Mouse (Mus musculus): ENCODE data around the gene Svip. TPM values are rescaled to one million over a fixed set of nuclear protein-coding genes. Genes with fewer than 3 reads are reported as not detected.
A peak's percentile ranks its signal among the peaks of the same experiment; 100 is the strongest.

Svip gene
- total and polyA plus RNA-seq, 2 experiments from 2014 or later, result 14.0 to 16.8 TPM

GRCm38 (mm10) chr7:51957766-51958165 lies 48.1 kb downstream of the Svip start:
- no peak overlapping the region for H3K4me3 ChIP-seq (ENCODE audit: low read depth, low read length)
- DNase-seq (ENCODE audit: low spot score), result no peak
- no peak overlapping the region for H3K9ac ChIP-seq (replicated peaks; ENCODE audit: low read length, poor library complexity, severe bottlenecking)
- peaks cover 4% of the 10 kb centered on the region; the same call in 1 of the 2 replicates for H3K4me1 ChIP-seq (ENCODE audit: insufficient read depth, low read length)
- no peaks in the 10 kb centered on the region for H3K27me3 ChIP-seq (ENCODE audit: insufficient read depth, low read length)
- 0 out of 2 replicates have a peak, but pooled peaks cover 2% of the 10 kb centered on the region for H3K36me3 ChIP-seq (ENCODE audit: insufficient read depth, low read length)
- no peak for TF ChIP-seq CTCF (IDR thresholded peaks at IDR 0.05)
- ATAC-seq (ENCODE audit: low FRiP score), result no peak
- H3K4me2 ChIP-seq (ENCODE audit: low read depth, low read length, poor library complexity, severe bottlenecking), result no peak overlapping the region
- H3K27ac ChIP-seq (ENCODE audit: low read depth, low read length), result no peak overlapping the region
- H3K9me3 ChIP-seq (ENCODE audit: low read length), result no peaks in the 10 kb centered on the region

- no peak overlapping the region for H3K9ac ChIP-seq (replicated peaks; ENCODE audit: low read length, poor library complexity, severe bottlenecking)
- ATAC-seq (ENCODE audit: low FRiP score), result peak; percentile 31; the same call in 1 of the 2 replicates
- 0 out of 2 replicates have a peak overlapping the region, but pooled peaks have one; percentile 43 for H3K27ac ChIP-seq (ENCODE audit: low read depth, low read length)
- H3K9me3 ChIP-seq (ENCODE audit: low read length), result no peaks in the 10 kb centered on the region
- H3K4me1 ChIP-seq (ENCODE audit: insufficient read depth, low read length), result 0 out of 2 replicates have a peak, but pooled peaks cover 4% of the 10 kb centered on the region
- WGBS, result 41% methylated on average over 9 of the region's 9 CpGs
- no peak overlapping the region for H3K4me2 ChIP-seq (ENCODE audit: low read depth, low read length, poor library complexity, severe bottlenecking)
- 0 out of 2 replicates have a peak, but pooled peaks cover 2% of the 10 kb centered on the region for H3K36me3 ChIP-seq (ENCODE audit: insufficient read depth, low read length)
- no peak for TF ChIP-seq CTCF (IDR thresholded peaks at IDR 0.05)
- no peaks in the 10 kb centered on the region for H3K27me3 ChIP-seq (ENCODE audit: insufficient read depth, low read length)
- H3K4me3 ChIP-seq (ENCODE audit: low read depth, low read length), result no peak overlapping the region
- DNase-seq (ENCODE audit: low spot score), result peak; percentile 4
These were observed 50.3 kb downstream of the Svip start for GRCm38 (mm10) chr7:51955424-51956041.

Other genes with a start within 250 kb of the Svip start
- gene Gas2, start 144.0 kb downstream of the Svip start, total RNA-seq (2014; rRNA removed), result 17.5 and 37.1 TPM in 2 replicates
- 14.7 and 15.0 TPM in 2 replicates for gene Gas2, start 144.0 kb downstream of the Svip start, polyA plus RNA-seq (2015; fragmentation: Nextera tagmentation; extraction: Ambion mirVana)
- gene Fancf, start 143.8 kb downstream of the Svip start, total RNA-seq (2014; rRNA removed), result 10.6 and 11.3 TPM in 2 replicates
- 7.0 and 8.2 TPM in 2 replicates for gene Fancf, start 143.8 kb downstream of the Svip start, polyA plus RNA-seq (2015; fragmentation: Nextera tagmentation; extraction: Ambion mirVana)
- not detected in 2 replicates for gene 1700015G11Rik, start 9.7 kb upstream of the Svip start, total RNA-seq (2014; rRNA removed)
- gene 1700015G11Rik, start 9.7 kb upstream of the Svip start, polyA plus RNA-seq (2015; fragmentation: Nextera tagmentation; extraction: Ambion mirVana), result not detected in 2 replicates

Measured in midbrain, postnatal 0 days (tissue).